Mouse (Mus musculus) liver, embryonic 16.5 days (tissue): Measurements from ENCODE around the gene Ugt1a1. TPM values are rescaled to one million over a fixed set of nuclear protein-coding genes. Genes with fewer than 3 reads are reported as not detected.

ENCODE experiments used
- ATAC-seq: fragments of 200-750 bp; cut with Nextera tagmentation; 2 replicates; pipeline ENCODE4 v1.8.0; 2017; ENCODE audit warnings: low read depth, mild to moderate bottlenecking, moderate number of reproducible peaks, moderate library complexity
- H3K27ac ChIP-seq: fragments of 300-500 bp; sonication (generic); 2 replicates; pipeline ENCODE4 v1.5.1; 2014; ENCODE audit warnings: mild to moderate bottlenecking, low read length
- H3K27me3 ChIP-seq: fragments of 300-500 bp; sonication (generic); 2 replicates; pipeline ENCODE4 v1.6.1; 2014; ENCODE audit warnings: low read depth, low read length, mixed read lengths; ENCODE audit not compliant: control insufficient read depth, insufficient read depth
- H3K36me3 ChIP-seq: fragments of 300-500 bp; sonication (generic); 2 replicates; pipeline ENCODE4 v1.6.1; 2014; ENCODE audit warnings: mild to moderate bottlenecking; ENCODE audit not compliant: control insufficient read depth, insufficient read depth
- H3K4me1 ChIP-seq: fragments of 300-500 bp; sonication (generic); 2 replicates; pipeline ENCODE4 v1.6.1; 2014; ENCODE audit warnings: low read depth, low read length, mixed read lengths; ENCODE audit not compliant: control insufficient read depth
- H3K4me2 ChIP-seq: fragments of 300-500 bp; sonication (generic); 2 replicates; pipeline ENCODE4 v1.6.1; 2014; ENCODE audit warnings: low read depth, low read length, mixed read lengths
- H3K4me3 ChIP-seq: fragments of 300-500 bp; sonication (generic); 2 replicates; pipeline ENCODE4 v1.5.1; 2014; ENCODE audit warnings: low read depth, mild to moderate bottlenecking, low read length
- H3K9ac ChIP-seq: fragments of 300-500 bp; sonication (generic); 2 replicates; pipeline ENCODE4 v1.6.1; 2014; ENCODE audit warnings: low read depth, low read length
- H3K9me3 ChIP-seq: fragments of 300-500 bp; sonication (generic); replicated peaks from 2 replicates; pipeline ENCODE4 v1.6.1; 2016; ENCODE audit warnings: low read length; ENCODE audit not compliant: control insufficient read depth
- WGBS: fragments of 180-500 bp; shearing (Covaris S2); extraction: QIAGEN DNeasy Blood & Tissue Kit; methylation state at CpG from one replicate; pipeline ENCODE4 v1.1.7; 2014; ENCODE audit not compliant: insufficient replicate concordance; 5-methylcytosine and 5-hydroxymethylcytosine counted together
- polyA plus RNA-seq: library from polyadenylated mRNA; unstranded; fragments of >200 nt; fragmentation: Nextera tagmentation; extraction: Ambion mirVana; gene quantifications from 2 replicates; pipeline ENCODE4 v1.2.1, GENCODE M21; 2015

Gene Ugt1a1
- polyA plus RNA-seq, 1 experiment from 2014 or later, result 0.21 TPM

DNA sequence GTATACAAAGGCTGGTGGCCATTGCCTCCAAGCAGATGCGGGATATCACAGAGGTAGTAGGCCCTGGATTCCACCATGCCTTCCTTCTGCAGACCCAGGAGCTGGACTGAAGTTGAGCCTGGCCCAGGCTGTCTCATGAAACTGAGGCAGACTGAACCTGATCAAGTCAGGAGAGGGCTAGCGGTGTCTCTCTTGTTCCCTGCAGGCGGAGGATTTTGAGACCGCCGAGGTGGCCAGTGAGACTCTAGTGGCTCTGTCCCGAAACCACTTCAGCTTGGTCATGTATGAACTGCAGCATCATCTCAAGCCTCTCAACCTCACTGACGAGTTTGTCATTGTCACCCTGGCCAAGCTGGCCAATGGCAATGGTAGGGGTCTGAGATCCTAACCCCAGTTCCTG, 18.7 kb downstream of the Ugt1a1 start:
- Histone ChIP-seq H3K4me1 (no peaks in the 10 kb centered on the region), H3K36me3 (no peaks in the 10 kb centered on the region), H3K9me3 (peaks cover 47% of the 10 kb centered on the region), H3K4me2 (no peak overlapping the region), H3K27ac (no peak overlapping the region), H3K9ac (no peak overlapping the region), H3K27me3 (no peaks in the 10 kb centered on the region), H3K4me3 (no peak overlapping the region)
- 57% methylated on average over 7 of the region's 7 CpGs for whole genome bisulfite sequencing
- no peak for ATAC-seq

DNA sequence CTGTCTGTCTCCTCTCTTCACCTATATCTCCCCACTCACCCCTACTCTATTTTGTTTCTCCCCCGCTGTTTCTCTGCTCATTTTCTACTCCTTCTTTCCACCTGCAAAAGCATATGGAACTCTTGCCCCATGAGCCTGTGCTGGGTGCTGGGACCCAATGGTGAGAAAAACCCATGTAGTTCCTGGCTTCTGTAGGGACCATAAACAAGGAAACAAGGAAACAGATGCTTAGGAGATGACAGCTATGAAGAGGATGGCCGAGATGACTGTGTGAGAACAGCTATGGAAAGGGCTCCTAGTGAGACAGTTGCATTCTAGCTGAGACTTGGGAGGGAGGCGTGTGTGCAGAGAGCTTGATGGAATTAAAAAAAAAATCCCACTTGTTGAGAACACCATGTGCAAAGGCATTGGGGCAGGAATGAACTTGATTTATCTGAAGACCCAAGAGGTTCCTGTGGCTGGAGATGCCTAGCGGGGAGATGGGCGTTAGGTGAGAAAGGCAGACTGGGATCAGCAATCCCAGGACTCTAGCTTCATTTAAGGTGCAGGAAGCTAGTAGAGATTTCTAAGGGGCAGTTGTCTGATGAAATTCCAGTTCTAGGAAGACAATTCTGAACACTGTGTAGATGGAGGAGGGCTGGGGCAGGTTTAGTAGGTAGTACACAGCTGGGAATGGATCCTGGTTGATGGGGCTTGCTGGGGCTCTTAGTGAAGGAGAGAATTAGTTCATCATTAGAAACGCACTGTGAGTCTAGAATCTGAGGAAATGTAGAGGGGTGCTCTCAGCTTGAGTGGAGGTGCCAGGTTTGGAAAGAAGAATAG, 19.4 kb downstream of the Ugt1a1 start:
- H3K27me3 ChIP-seq, result no peaks in the 10 kb centered on the region

GRCm38 (mm10) chr1:88231803-88232499, 20.2 kb downstream of the Ugt1a1 start:
- Histone ChIP-seq H3K36me3 (no peaks in the 10 kb centered on the region), H3K9me3 (peaks cover 39% of the 10 kb centered on the region), H3K27me3 (no peaks in the 10 kb centered on the region), H3K4me3 (no peak overlapping the region), H3K4me1 (no peaks in the 10 kb centered on the region), H3K27ac (no peak overlapping the region), H3K4me2 (no peak overlapping the region), H3K9ac (no peak overlapping the region)
- 47% methylated on average over 7 of the region's 7 CpGs for WGBS
- ATAC-seq, result no peak

More for the DNA sequence above, 19.4 kb downstream of the Ugt1a1 start:
- no peak for ATAC-seq
- Histone ChIP-seq H3K4me2 (no peak overlapping the region), H3K36me3 (no peaks in the 10 kb centered on the region), H3K27ac (no peak overlapping the region), H3K9me3 (peaks cover 40% of the 10 kb centered on the region), H3K9ac (no peak overlapping the region), H3K4me3 (no peak overlapping the region), H3K4me1 (no peaks in the 10 kb centered on the region)
- 57% methylated on average over 6 of the region's 6 CpGs for WGBS

DNA sequence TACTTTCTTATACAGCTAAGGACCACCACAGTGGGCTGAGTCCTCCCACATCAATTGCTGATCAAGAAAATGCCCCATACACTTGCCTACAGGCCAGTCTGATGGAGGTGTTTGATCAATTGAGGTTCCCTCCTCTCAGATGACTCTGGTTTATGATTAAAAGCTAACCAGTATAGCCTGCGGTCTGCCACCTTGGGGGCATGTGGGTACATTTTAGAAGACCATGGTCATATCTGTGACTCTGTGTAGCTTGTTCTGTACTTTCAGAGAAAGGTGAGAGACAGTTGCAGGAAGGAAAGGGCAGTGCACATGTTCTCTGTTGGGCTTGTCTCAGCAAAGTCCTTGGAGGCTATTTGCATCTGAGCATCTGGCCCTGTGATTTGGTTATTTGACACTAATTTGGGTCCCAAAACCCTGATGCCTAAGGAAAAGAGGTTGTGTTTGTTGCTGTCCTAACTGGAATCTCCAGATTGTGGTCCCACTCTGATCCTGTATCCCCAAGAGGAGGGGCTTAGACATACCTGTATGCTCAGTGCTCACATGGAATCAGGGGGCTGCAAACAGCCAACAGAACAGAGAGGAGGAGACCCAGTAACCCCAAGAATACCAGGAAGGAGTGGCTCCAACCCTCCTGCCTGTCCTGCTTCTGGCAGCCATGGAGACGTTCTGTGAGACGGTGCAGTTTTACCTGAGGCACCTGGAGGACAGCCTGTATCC, 21.1 kb downstream of the Ugt1a1 start:
- Histone ChIP-seq H3K9ac (no peak overlapping the region), H3K9me3 (peaks cover 41% of the 10 kb centered on the region), H3K4me3 (no peak overlapping the region), H3K4me2 (no peak overlapping the region), H3K36me3 (no peaks in the 10 kb centered on the region), H3K4me1 (no peaks in the 10 kb centered on the region), H3K27ac (no peak overlapping the region), H3K27me3 (no peaks in the 10 kb centered on the region)
- WGBS, result 35% methylated on average over 3 of the region's 3 CpGs
- ATAC-seq, result no peak

DNA sequence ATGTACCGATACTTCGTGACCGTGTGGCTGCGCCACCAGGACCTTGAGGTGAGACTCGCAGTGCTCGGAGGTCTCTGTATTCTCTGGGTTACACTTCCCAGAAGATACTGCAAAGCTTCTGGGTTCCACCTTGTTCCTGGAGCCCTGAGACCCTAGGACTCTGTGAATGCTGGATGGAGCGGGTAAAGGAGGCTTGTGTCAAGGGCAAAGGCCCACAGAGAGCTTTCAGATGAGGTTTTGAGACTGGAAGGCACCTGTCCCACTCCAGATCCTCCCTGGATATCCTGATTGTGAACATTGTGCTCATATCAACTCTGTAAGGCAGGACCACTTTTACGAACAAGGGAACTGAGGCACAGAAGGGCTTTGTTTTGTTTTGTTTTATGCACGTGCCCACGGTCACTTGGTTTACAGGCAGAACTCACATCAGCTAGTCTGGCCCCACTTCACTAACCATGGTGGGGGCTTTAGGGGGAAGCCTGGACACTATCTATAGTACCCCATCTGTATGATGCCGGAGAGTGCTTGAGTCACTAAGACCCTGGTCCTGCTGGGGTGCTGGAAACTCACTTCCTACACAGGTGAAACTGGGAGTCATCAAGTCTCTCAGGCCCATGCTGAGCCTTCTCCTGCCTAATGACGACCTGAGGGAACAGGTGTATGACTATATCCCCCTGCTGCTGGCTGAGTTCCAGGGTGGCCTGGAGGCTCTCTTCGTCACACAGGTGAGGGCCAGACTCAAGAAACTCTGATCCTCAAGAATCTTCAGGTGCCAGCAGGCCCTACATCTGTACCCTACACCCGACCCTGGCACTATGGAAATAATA, 21.9 kb downstream of the Ugt1a1 start:
- no peaks in the 10 kb centered on the region for H3K27me3 ChIP-seq
- H3K9me3 ChIP-seq, result peaks cover 41% of the 10 kb centered on the region
- WGBS, result 53% methylated on average over 14 of the region's 14 CpGs
- no peaks in the 10 kb centered on the region for H3K36me3 ChIP-seq
- H3K9ac ChIP-seq, result no peak overlapping the region
- no peak overlapping the region for H3K27ac ChIP-seq
- H3K4me1 ChIP-seq, result no peaks in the 10 kb centered on the region
- no peak overlapping the region for H3K4me2 ChIP-seq
- no peak overlapping the region for H3K4me3 ChIP-seq
- no peak for ATAC-seq

GRCm38 (mm10) chr1:88234248-88234610, 22.5 kb downstream of the Ugt1a1 start:
- Histone ChIP-seq H3K27ac (no peak overlapping the region), H3K36me3 (no peaks in the 10 kb centered on the region), H3K4me1 (no peaks in the 10 kb centered on the region), H3K4me2 (no peak overlapping the region), H3K4me3 (no peak overlapping the region), H3K9me3 (peaks cover 46% of the 10 kb centered on the region), H3K27me3 (no peaks in the 10 kb centered on the region), H3K9ac (no peak overlapping the region)
- WGBS, result 45% methylated on average over 4 of the region's 4 CpGs
- no peak for ATAC-seq

- no peak for ATAC-seq
- Histone ChIP-seq H3K27me3 (no peaks in the 10 kb centered on the region), H3K9me3 (peaks cover 43% of the 10 kb centered on the region), H3K9ac (no peak overlapping the region), H3K4me3 (no peak overlapping the region), H3K4me2 (no peak overlapping the region), H3K27ac (no peak overlapping the region), H3K4me1 (no peaks in the 10 kb centered on the region), H3K36me3 (no peaks in the 10 kb centered on the region)
- 31% methylated on average over 5 of the region's 5 CpGs for WGBS
These were observed 22.9 kb downstream of the Ugt1a1 start for GRCm38 (mm10) chr1:88234646-88235045.

- Histone ChIP-seq H3K27ac (no peak overlapping the region), H3K9ac (no peak overlapping the region), H3K4me2 (no peak overlapping the region), H3K9me3 (peaks cover 41% of the 10 kb centered on the region), H3K4me1 (no peaks in the 10 kb centered on the region), H3K27me3 (no peaks in the 10 kb centered on the region), H3K36me3 (no peaks in the 10 kb centered on the region), H3K4me3 (no peak overlapping the region)
- ATAC-seq, result no peak
- WGBS, result 44% methylated on average over 11 of the region's 11 CpGs
These were observed 23.5 kb downstream of the Ugt1a1 start for GRCm38 (mm10) chr1:88235046-88235893.
